Mouse (Mus musculus): Measurements from ENCODE around the gene Pex26. TPM values are rescaled to one million over a fixed set of nuclear protein-coding genes. Genes with fewer than 3 reads are reported as not detected.

Gene Pex26
- polyA plus RNA-seq, 2 experiments from 2014 or later, result 2.3 to 4.3 TPM

DNA sequence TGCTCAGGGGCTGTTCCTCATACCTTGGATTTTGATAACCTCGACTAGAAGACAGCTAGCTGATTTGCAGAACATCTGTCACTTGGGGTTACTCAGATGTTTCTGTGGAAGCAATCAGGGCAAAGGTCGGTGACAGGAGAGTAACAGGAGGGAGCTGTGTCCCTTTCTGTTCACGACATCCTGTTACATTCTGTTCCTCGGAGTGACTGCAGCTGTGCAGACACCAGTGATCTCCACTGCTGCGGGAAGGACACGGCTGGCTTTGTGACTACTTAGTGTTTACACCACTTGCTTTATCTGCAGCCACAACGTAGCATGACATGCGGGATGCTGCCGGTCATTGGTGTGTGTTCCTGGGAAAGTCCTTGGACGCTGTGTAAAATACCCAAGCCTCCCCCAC is 59.7 kb downstream of the Pex26 start:
- peak; percentile 28 for ATAC-seq

DNA sequence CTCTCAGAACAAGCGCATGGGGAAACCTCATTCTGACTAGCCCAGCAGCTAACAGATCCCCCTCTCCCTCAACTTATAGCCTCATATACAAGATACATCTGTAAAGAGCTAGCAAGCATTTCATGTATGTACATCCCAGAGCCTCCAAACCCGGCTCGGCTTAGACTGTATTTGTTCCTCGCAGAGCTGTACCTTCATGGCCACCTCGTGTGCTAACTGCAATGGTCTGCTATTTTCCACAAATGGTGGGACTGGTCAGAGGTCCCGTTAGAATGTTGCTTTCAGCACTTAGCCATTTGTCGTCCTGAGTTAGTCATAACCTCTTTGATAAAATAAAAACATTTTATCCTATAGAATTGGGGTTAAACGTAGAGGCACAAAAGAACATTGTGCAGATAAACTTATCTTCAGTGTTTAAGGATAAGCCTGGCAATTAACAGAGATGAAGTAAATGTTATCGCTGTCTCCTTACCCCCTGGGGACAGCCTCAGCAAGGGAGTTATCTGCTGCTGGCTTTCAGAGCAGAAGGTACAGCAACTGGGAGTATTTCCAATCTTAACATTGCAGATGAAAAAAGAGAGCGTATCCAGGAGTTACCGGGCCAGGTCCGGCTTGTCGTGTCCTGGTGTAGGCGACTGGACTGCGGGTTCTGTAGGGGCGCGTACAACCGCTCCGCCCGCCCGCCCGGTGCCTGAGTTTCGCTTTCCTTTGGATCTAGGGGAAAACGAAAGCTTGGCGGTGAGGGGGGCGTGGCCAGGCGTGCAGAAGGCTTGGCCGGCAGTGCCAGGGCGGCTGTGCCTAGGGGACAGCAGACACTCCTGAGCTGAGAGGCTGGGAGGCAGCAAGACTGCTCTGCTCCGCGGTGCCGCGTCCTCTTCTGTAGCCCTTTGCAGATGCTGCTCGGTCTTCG is 61.9 kb downstream of the Pex26 start, which contains the start of gene Usp18:
Usp18 (plus strand) TSS at position 780 of the 910 bp plus-strand sequence.
- peak; percentile 86 for ATAC-seq

DNA sequence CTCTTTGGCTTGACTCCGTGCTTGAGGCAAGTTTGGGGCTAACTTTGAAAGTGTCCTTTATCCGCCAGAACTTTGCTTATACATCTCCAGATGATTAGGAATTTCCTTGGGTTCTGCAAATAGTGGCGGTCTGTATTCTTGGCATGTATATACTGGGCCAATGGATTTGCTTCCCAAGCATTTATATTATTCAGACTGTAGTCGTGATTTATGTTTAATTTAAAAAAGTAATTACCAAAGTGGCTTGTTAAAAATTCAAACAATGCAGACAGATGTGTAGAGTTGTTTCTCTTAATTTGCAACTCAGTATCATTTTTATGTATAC is 62.5 kb downstream of the Pex26 start:
- no peak for ATAC-seq

Other genes with a start within 250 kb of the Pex26 start
- 10 to 100 TPM in 1 of 2 experiments, 1 to 10 TPM in 1; 9.9 to 11.8 TPM for gene Mical3, start 52.7 kb upstream of the Pex26 start, polyA plus RNA-seq (2017; shearing (Covaris generic))
- 1 to 10 TPM in 1 of 2 experiments, under 1 TPM in 1; 0.34 to 1.2 TPM for gene Tuba8, start 27.0 kb downstream of the Pex26 start, polyA plus RNA-seq (2017; shearing (Covaris generic))
- 100 to 1,000 TPM; 123 to 154 TPM for gene Usp18, start 62.2 kb downstream of the Pex26 start, polyA plus RNA-seq (2017; shearing (Covaris generic))
- under 1 TPM in 1 of 2 experiments, not detected in 1; 0.27 TPM for gene Slc6a13, start 116.6 kb downstream of the Pex26 start, polyA plus RNA-seq (2017; shearing (Covaris generic))
- gene Slc6a12, start 159.4 kb downstream of the Pex26 start, polyA plus RNA-seq (2017; shearing (Covaris generic)), result not detected

Data from CD4-positive, CD25-positive, alpha-beta regulatory T cell, adult 4 months (primary cell).